Mouse (Mus musculus): ENCODE data around the gene Ddx27. TPM values are rescaled to one million over a fixed set of nuclear protein-coding genes. Genes with fewer than 3 reads are reported as not detected.

Gene Ddx27
- 29.3 and 30.6 TPM in 2 replicates for polyA plus RNA-seq (2014; fragmentation: Nextera tagmentation; extraction: Ambion mirVana)

DNA sequence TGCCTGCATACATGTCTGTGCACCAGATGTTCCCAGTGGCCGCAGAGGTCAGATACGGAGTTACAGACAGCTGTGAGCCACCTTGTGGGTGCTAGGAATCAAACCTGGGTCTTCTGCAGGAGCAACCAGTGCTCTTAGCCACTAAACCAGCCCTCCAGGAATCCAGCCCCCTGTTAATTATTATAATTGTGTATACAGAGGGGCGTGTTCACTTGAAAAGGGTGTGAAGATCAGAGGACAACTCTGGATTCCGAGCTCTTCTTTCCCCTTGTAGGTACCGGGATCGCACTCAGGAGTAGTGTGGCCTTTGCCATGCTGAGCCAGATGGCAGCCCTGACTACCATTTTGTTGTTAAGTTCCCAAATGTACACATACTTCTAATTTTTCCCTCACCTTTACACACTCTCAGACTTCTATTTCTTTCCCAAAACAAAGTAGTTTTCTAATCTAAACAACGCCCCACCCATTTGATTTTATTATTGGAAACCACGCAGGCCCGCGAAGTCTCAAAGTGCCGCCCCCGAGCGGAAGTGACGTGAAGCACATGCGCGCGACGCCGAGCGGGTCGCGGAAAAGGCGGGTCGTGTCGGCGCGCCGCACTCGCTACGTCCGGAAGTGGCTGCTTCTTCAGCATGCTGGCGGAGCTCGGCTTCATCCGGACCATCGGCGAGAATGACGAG lies at the start of gene Ddx27:
Gene Ddx27 (plus strand): TSS at position 492 of the 680 bp plus-strand sequence.
- Histone ChIP-seq H3K4me1 (ENCODE audit: control insufficient read depth, insufficient read depth, low read length) (peaks cover 10% of the 10 kb centered on the region; the same call in 1 of the 2 replicates), H3K36me3 (ENCODE audit: control insufficient read depth, insufficient read depth, low read length) (peaks cover 11% of the 10 kb centered on the region), H3K9me3 (replicated peaks; ENCODE audit: control insufficient read depth, low read length) (no peaks in the 10 kb centered on the region), H3K9ac (ENCODE audit: low read depth, low read length) (peak within 1 kb of the TSS; percentile 88), H3K4me3 (ENCODE audit: low read depth, low read length) (peak within 1 kb of the TSS; percentile 91), H3K27ac (ENCODE audit: low read depth, low read length) (peak within 1 kb of the TSS; percentile 55), H3K4me2 (peak within 1 kb of the TSS; percentile 95), H3K27me3 (ENCODE audit: control insufficient read depth, insufficient read depth, low read length) (no peaks in the 10 kb centered on the region)
- 2% methylated on average over 37 of the region's 37 CpGs for WGBS (ENCODE audit: insufficient replicate concordance)
- peak; percentile 53; the same call in 1 of the 2 replicates for ATAC-seq (replicated peaks; ENCODE audit: insufficient number of reproducible peaks, low FRiP score, low TSS enrichment)

DNA sequence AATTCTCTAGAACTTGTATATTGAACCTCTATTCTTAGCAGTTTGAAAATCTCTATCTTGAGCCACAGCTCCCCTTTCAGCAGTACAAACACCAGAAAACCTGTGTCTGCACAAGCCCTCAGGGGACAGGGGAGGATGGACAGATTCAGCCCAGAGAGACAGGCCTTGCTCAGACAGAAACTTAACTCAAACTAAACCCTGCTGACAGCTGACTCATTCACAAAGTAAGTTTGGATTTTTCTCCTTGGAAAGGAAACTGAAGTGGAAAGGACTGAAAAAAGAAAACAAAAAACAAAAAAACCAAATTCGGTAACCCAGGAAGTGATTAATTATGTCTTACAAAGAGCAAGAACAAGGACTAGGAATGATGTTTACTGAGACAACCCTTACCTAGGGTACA lies 41.8 kb upstream of the Ddx27 start:
- Histone ChIP-seq H3K36me3 (ENCODE audit: control insufficient read depth, insufficient read depth, low read length) (no peaks in the 10 kb centered on the region), H3K4me3 (ENCODE audit: low read depth, low read length) (no peak overlapping the region), H3K9me3 (replicated peaks; ENCODE audit: control insufficient read depth, low read length) (no peaks in the 10 kb centered on the region), H3K9ac (ENCODE audit: low read depth, low read length) (no peak overlapping the region), H3K4me2 (no peak overlapping the region), H3K27me3 (ENCODE audit: control insufficient read depth, insufficient read depth, low read length) (no peaks in the 10 kb centered on the region), H3K27ac (ENCODE audit: low read depth, low read length) (no peak overlapping the region), H3K4me1 (ENCODE audit: control insufficient read depth, insufficient read depth, low read length) (peaks cover 9% of the 10 kb centered on the region; the same call in 1 of the 2 replicates)
- ATAC-seq (replicated peaks; ENCODE audit: insufficient number of reproducible peaks, low FRiP score, low TSS enrichment) = no peak
- WGBS (ENCODE audit: insufficient replicate concordance) = 73% methylated on average over 1 of the region's 1 CpGs

DNA sequence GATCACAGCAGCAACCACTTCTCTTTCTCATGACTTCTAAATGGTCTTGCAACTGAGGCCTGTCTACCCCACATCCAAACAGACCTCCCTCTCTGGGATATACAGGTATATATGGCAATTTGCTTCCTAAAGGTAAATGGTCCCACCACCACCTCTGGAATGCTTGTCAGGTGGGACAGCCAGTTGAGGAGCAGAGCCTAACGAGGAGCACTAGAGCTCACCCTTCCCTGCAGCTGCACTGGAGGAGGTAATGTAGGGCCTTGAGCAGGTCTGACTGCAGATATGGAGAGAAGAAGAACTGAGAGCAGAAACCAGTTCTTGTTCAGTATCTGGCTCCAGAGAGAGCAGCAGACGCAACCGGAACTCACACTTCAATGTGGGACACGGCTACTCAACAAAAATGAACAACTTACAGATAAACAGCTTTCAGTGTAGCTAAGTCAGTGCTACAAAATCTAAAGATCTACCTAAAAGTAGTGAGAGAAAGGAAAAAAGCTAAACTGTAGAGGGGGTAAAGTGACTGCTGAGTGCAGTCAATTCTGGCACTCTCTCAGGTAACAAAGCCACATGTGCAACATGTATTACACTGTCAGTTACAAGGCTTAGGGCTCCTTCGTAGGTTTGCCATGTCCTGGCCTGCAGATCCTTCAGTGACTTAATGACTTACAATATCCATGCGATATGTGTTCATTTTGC lies 40.7 kb upstream of the Ddx27 start:
- Histone ChIP-seq H3K9me3 (replicated peaks; ENCODE audit: control insufficient read depth, low read length) (no peaks in the 10 kb centered on the region), H3K27ac (ENCODE audit: low read depth, low read length) (no peak overlapping the region), H3K4me2 (no peak overlapping the region), H3K4me1 (ENCODE audit: control insufficient read depth, insufficient read depth, low read length) (peaks cover 9% of the 10 kb centered on the region; the same call in 1 of the 2 replicates), H3K27me3 (ENCODE audit: control insufficient read depth, insufficient read depth, low read length) (no peaks in the 10 kb centered on the region), H3K36me3 (ENCODE audit: control insufficient read depth, insufficient read depth, low read length) (no peaks in the 10 kb centered on the region), H3K4me3 (ENCODE audit: low read depth, low read length) (no peak overlapping the region), H3K9ac (ENCODE audit: low read depth, low read length) (no peak overlapping the region)
- no peak for ATAC-seq (replicated peaks; ENCODE audit: insufficient number of reproducible peaks, low FRiP score, low TSS enrichment)
- WGBS (ENCODE audit: insufficient replicate concordance) = 81% methylated on average over 6 of the region's 6 CpGs

DNA sequence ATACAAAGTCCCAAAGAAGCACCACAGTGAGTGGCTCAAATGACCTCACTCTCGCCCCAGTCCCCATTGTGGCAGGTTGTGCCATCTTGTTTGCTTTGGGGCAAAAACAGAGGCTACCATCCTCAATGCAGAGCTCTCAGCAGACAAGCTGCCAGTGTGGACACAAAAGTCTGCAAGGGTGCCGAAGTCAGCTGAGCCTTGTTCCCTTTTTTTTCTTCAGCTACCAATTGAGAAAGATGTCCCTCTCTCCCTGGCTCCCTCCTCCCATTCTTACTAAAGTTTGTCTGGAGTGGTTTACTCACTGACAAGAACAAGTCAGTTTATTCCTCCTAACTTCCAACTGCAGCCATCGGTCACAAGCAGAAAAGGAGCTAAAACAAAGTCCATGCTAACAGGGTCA lies 38.6 kb upstream of the Ddx27 start:
- Histone ChIP-seq H3K9me3 (replicated peaks; ENCODE audit: control insufficient read depth, low read length) (no peaks in the 10 kb centered on the region), H3K27ac (ENCODE audit: low read depth, low read length) (no peak overlapping the region), H3K9ac (ENCODE audit: low read depth, low read length) (no peak overlapping the region), H3K4me1 (ENCODE audit: control insufficient read depth, insufficient read depth, low read length) (peaks cover 9% of the 10 kb centered on the region; the same call in 1 of the 2 replicates), H3K4me2 (no peak overlapping the region), H3K4me3 (ENCODE audit: low read depth, low read length) (no peak overlapping the region), H3K27me3 (ENCODE audit: control insufficient read depth, insufficient read depth, low read length) (no peaks in the 10 kb centered on the region), H3K36me3 (ENCODE audit: control insufficient read depth, insufficient read depth, low read length) (no peaks in the 10 kb centered on the region)
- no peak for ATAC-seq (replicated peaks; ENCODE audit: insufficient number of reproducible peaks, low FRiP score, low TSS enrichment)
- WGBS (ENCODE audit: insufficient replicate concordance) = 71% methylated on average over 3 of the region's 3 CpGs

DNA sequence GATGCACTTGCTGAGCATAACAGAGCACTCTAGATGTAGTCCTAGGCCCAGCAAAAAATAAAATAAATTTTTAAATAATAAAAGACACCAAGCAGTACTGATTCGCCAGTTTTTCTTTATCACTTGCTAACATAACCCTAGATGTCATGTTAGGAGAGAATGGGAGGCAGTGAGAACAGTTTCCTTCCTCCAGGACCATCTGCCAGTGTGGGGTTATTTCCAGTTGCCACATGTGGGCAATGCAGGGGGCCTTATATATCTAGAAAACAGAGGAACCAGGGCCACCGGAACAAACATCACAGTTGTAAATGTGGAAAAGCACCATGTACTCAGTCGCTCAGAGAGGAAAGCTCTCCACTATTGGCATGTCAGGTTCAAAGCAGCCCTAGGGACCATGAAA lies 37.5 kb upstream of the Ddx27 start:
- no peak for ATAC-seq (replicated peaks; ENCODE audit: insufficient number of reproducible peaks, low FRiP score, low TSS enrichment)
- 68% methylated on average over 3 of the region's 3 CpGs for WGBS (ENCODE audit: insufficient replicate concordance)

DNA sequence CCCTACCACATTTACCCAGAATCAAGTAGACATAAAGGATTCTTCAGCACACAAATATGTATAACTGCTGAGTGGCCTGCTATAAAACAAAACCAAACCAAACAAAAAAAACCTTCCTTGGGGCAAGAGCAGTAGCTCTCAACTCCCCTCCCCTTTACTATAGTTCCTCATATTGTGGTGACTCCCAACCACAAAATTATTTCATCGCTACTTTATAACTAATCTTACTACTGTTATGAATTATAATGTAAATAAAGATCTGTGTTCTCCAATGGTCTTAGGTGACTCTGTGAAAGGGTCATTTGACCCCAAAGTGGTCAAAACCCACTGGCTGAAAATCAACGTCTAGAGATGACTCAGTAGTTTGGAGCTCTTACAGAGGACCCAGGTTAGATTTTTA lies 34.8 kb upstream of the Ddx27 start:
- H3K9ac ChIP-seq (ENCODE audit: low read depth, low read length) = no peak overlapping the region
- 83% methylated on average over 2 of the region's 2 CpGs for WGBS (ENCODE audit: insufficient replicate concordance)
- no peaks in the 10 kb centered on the region for H3K9me3 ChIP-seq (replicated peaks; ENCODE audit: control insufficient read depth, low read length)
- no peak overlapping the region for H3K4me3 ChIP-seq (ENCODE audit: low read depth, low read length)
- no peaks in the 10 kb centered on the region for H3K27me3 ChIP-seq (ENCODE audit: control insufficient read depth, insufficient read depth, low read length)
- H3K4me1 ChIP-seq (ENCODE audit: control insufficient read depth, insufficient read depth, low read length) = 0 out of 2 replicates have a peak, but pooled peaks cover 5% of the 10 kb centered on the region
- no peaks in the 10 kb centered on the region for H3K36me3 ChIP-seq (ENCODE audit: control insufficient read depth, insufficient read depth, low read length)
- no peak overlapping the region for H3K4me2 ChIP-seq
- ATAC-seq (replicated peaks; ENCODE audit: insufficient number of reproducible peaks, low FRiP score, low TSS enrichment) = no peak
- H3K27ac ChIP-seq (ENCODE audit: low read depth, low read length) = no peak overlapping the region

More for the DNA sequence above, 37.5 kb upstream of the Ddx27 start:
- Histone ChIP-seq H3K9ac (ENCODE audit: low read depth, low read length) (no peak overlapping the region), H3K4me2 (no peak overlapping the region), H3K4me1 (ENCODE audit: control insufficient read depth, insufficient read depth, low read length) (peaks cover 9% of the 10 kb centered on the region; the same call in 1 of the 2 replicates), H3K27me3 (ENCODE audit: control insufficient read depth, insufficient read depth, low read length) (no peaks in the 10 kb centered on the region), H3K4me3 (ENCODE audit: low read depth, low read length) (no peak overlapping the region), H3K9me3 (replicated peaks; ENCODE audit: control insufficient read depth, low read length) (no peaks in the 10 kb centered on the region), H3K36me3 (ENCODE audit: control insufficient read depth, insufficient read depth, low read length) (no peaks in the 10 kb centered on the region), H3K27ac (ENCODE audit: low read depth, low read length) (no peak overlapping the region)

DNA sequence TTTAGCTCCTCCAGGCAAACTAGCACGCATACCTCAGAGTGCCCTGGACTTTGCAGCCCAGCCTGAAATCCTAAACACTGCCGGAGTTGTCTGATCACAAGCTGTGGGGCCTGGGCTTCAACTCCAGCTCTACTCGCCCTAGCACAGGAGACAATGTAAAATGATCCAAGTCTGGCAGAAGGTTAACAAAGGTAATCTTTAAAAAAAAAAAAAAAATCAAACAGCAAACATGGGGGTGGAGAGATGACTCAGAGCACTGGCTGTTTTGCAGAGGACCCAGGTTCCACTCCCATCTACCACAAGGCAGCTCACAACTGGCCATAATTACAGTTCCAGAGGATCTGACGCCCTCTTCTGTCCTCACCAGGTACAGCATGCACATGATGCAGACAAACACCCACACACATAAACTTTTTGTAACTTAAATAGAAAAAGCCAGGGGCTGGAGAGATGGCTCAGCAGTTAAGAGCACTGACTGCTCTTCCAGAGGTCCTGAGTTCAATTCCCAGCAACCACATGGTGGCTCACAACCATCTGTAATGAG lies 31.6 kb upstream of the Ddx27 start:
- no peak overlapping the region for H3K27ac ChIP-seq (ENCODE audit: low read depth, low read length)
- WGBS (ENCODE audit: insufficient replicate concordance) = 80% methylated on average over 4 of the region's 4 CpGs
- no peak overlapping the region for H3K9ac ChIP-seq (ENCODE audit: low read depth, low read length)
- H3K36me3 ChIP-seq (ENCODE audit: control insufficient read depth, insufficient read depth, low read length) = no peaks in the 10 kb centered on the region
- no peaks in the 10 kb centered on the region for H3K9me3 ChIP-seq (replicated peaks; ENCODE audit: control insufficient read depth, low read length)
- ATAC-seq (replicated peaks; ENCODE audit: insufficient number of reproducible peaks, low FRiP score, low TSS enrichment) = no peak
- H3K27me3 ChIP-seq (ENCODE audit: control insufficient read depth, insufficient read depth, low read length) = no peaks in the 10 kb centered on the region
- H3K4me1 ChIP-seq (ENCODE audit: control insufficient read depth, insufficient read depth, low read length) = no peaks in the 10 kb centered on the region
- H3K4me2 ChIP-seq = no peak overlapping the region
- no peak overlapping the region for H3K4me3 ChIP-seq (ENCODE audit: low read depth, low read length)

DNA sequence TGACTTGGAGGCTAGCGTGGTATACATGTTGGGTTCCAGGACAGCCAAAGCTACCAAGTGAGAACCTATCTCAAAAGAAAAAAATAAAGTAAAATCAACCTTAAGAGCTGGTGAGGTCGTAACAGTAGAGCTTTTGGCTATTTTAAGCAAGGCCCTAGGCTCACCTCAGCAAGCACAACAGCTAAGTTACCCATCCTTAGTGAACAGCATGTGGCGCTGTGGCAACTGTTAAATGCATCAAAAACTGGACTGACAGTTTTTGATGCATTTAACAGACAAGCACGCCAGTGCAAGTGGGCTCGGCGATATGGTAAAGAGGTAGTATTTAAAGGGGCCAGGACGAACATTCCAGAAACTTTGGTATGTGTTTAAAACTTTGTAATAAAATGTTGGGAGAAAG lies 24.1 kb upstream of the Ddx27 start:
- no peaks in the 10 kb centered on the region for H3K9me3 ChIP-seq (replicated peaks; ENCODE audit: control insufficient read depth, low read length)
- no peak overlapping the region for H3K27ac ChIP-seq (ENCODE audit: low read depth, low read length)
- H3K4me2 ChIP-seq = no peak overlapping the region
- no peaks in the 10 kb centered on the region for H3K36me3 ChIP-seq (ENCODE audit: control insufficient read depth, insufficient read depth, low read length)
- no peak overlapping the region for H3K4me3 ChIP-seq (ENCODE audit: low read depth, low read length)
- WGBS (ENCODE audit: insufficient replicate concordance) = 72% methylated on average over 7 of the region's 7 CpGs
- H3K27me3 ChIP-seq (ENCODE audit: control insufficient read depth, insufficient read depth, low read length) = no peaks in the 10 kb centered on the region
- peaks cover 26% of the 10 kb centered on the region for H3K4me1 ChIP-seq (ENCODE audit: control insufficient read depth, insufficient read depth, low read length)
- no peak overlapping the region for H3K9ac ChIP-seq (ENCODE audit: low read depth, low read length)
- no peak for ATAC-seq (replicated peaks; ENCODE audit: insufficient number of reproducible peaks, low FRiP score, low TSS enrichment)
